Mouse (Mus musculus) forebrain, postnatal 0 days (tissue): ENCODE data around the gene Wdr37. TPM values are rescaled to one million over a fixed set of nuclear protein-coding genes. Genes with fewer than 3 reads are reported as not detected.

Experiments used
- ATAC-seq: fragments of 200-750 bp; cut with Nextera tagmentation; 2 replicates; pipeline ENCODE4 v1.8.0; 2017; ENCODE audit warnings: mild to moderate bottlenecking, moderate library complexity
- DNase-seq: peaks from one replicate; pipeline ENCODE4 v3.0.0-alpha.2; 2015
- H3K27ac ChIP-seq: fragments of 300-500 bp; sonication (generic); 2 replicates; pipeline ENCODE4 v1.5.1; 2014; ENCODE audit warnings: low read depth, mild to moderate bottlenecking, antibody characterized with exemption, low read length, moderate library complexity, mixed read lengths
- H3K27me3 ChIP-seq: fragments of 300-500 bp; sonication (generic); 2 replicates; pipeline ENCODE4 v1.6.1; 2014; ENCODE audit warnings: mild to moderate bottlenecking, low read length, mixed read lengths; ENCODE audit not compliant: insufficient read depth
- H3K36me3 ChIP-seq: fragments of 300-500 bp; sonication (generic); 2 replicates; pipeline ENCODE4 v1.6.1; 2014; ENCODE audit warnings: mild to moderate bottlenecking, moderate library complexity; ENCODE audit not compliant: insufficient read depth
- H3K4me1 ChIP-seq: fragments of 300-500 bp; sonication (generic); 2 replicates; pipeline ENCODE4 v1.6.1; 2014; ENCODE audit warnings: antibody characterized with exemption; ENCODE audit not compliant: insufficient read depth
- H3K4me2 ChIP-seq: fragments of 300-500 bp; sonication (generic); 2 replicates; pipeline ENCODE4 v1.6.1; 2014; ENCODE audit warnings: low read depth, mild to moderate bottlenecking, moderate library complexity
- H3K4me3 ChIP-seq: fragments of 300-500 bp; sonication (generic); 2 replicates; pipeline ENCODE4 v1.5.1; 2014; ENCODE audit warnings: low read depth, low read length, mixed read lengths
- H3K9ac ChIP-seq: fragments of 300-500 bp; sonication (generic); 2 replicates; pipeline ENCODE4 v1.6.1; 2014; ENCODE audit warnings: mild to moderate bottlenecking
- H3K9me3 ChIP-seq: fragments of 300-500 bp; sonication (generic); 2 replicates; pipeline ENCODE4 v1.6.1; 2016; ENCODE audit warnings: low read length
- CTCF ChIP-seq: sonication (generic); IDR thresholded peaks from 2 replicates; pipeline ENCODE4 v1.5.1; 2016; ENCODE audit warnings: antibody characterized with exemption, control low read depth, low read depth
- WGBS: fragments of 180-500 bp; shearing (Covaris S2); extraction: QIAGEN DNeasy Blood & Tissue Kit; methylation state at CpG from one replicate; pipeline ENCODE4 v1.1.7; 2014; 5-methylcytosine and 5-hydroxymethylcytosine counted together
- polyA plus RNA-seq: library from polyadenylated mRNA; unstranded; fragments of >200 nt; fragmentation: Nextera tagmentation; extraction: Ambion mirVana; gene quantifications from 2 replicates; pipeline ENCODE4 v1.2.1, GENCODE M21; 2015
- total RNA-seq: library from RNA; depleted of rRNA; stranded (reverse); fragments of >200 nt; gene quantifications from 2 replicates; pipeline ENCODE4 v1.2.3, GENCODE M21; 2014

Wdr37 gene
- total and polyA plus RNA-seq, 2 experiments from 2014 or later, result 32.5 to 75.9 TPM

- no peak for ATAC-seq
- WGBS, result 63% methylated on average over 3 of the region's 3 CpGs
- Histone ChIP-seq H3K27ac (no peak overlapping the region), H3K9me3 (no peaks in the 10 kb centered on the region), H3K4me3 (no peak overlapping the region), H3K9ac (no peak overlapping the region), H3K4me1 (0 out of 2 replicates have a peak, but pooled peaks cover 3% of the 10 kb centered on the region), H3K27me3 (no peaks in the 10 kb centered on the region), H3K4me2 (no peak overlapping the region), H3K36me3 (no peaks in the 10 kb centered on the region)
- no peak for DNase-seq
- no peak for TF ChIP-seq CTCF
Measured at GRCm38 (mm10) chr13:8881611-8882010, 9.9 kb upstream of the Wdr37 start.

DNA sequence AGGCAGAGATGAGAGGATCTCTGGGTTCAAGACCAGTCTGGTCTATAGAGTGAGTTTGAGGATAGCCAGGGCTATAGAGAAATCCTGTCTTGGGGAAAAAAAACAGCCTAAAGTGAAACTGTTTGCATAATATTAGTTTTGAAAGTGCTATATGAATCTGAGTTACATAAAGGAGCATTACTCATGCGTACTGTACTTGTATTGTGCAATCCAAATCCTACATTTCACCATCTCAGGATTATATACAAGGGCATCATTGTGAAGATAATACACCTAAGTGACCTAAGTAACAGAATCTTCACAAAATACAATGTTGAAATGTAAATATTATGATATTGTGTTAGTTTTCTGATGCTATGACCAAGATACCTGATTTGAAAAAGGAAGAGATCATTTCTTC is 2.1 kb upstream of the Wdr37 start:
- Histone ChIP-seq H3K27me3 (no peaks in the 10 kb centered on the region), H3K9ac (no peak overlapping the region), H3K4me2 (no peak overlapping the region), H3K9me3 (no peaks in the 10 kb centered on the region), H3K36me3 (no peaks in the 10 kb centered on the region), H3K4me3 (no peak overlapping the region), H3K4me1 (peaks cover 14% of the 10 kb centered on the region), H3K27ac (no peak overlapping the region)
- 96% methylated on average over 1 of the region's 1 CpGs for WGBS
- ATAC-seq, result no peak
- TF ChIP-seq CTCF, result no peak
- DNase-seq, result no peak

- H3K9me3 ChIP-seq, result no peaks in the 10 kb centered on the region
- WGBS, result 1% methylated on average over 57 of the region's 57 CpGs
Measured at GRCm38 (mm10) chr13:8870510-8871313, 997 bp downstream of the Wdr37 start.

GRCm38 (mm10) chr13:8870160-8870509 is 1.6 kb downstream of the Wdr37 start:
- peak overlapping the region; percentile 72 for H3K4me3 ChIP-seq
- no peaks in the 10 kb centered on the region for H3K27me3 ChIP-seq
- TF ChIP-seq CTCF, result no peak
- H3K27ac ChIP-seq, result peak overlapping the region; percentile 96; the same call in 1 of the 2 replicates
- no peaks in the 10 kb centered on the region for H3K36me3 ChIP-seq
- H3K4me1 ChIP-seq, result peaks cover 18% of the 10 kb centered on the region
- DNase-seq (no peak), ATAC-seq (no peak)
- peak overlapping the region; percentile 79 for H3K9ac ChIP-seq
- no peaks in the 10 kb centered on the region for H3K9me3 ChIP-seq
- WGBS, result 6% methylated on average over 9 of the region's 9 CpGs
- peak overlapping the region; percentile 79 for H3K4me2 ChIP-seq

More at GRCm38 (mm10) chr13:8870510-8871313, 997 bp downstream of the Wdr37 start:
- Histone ChIP-seq H3K27ac (peak overlapping the region; percentile 96), H3K36me3 (no peaks in the 10 kb centered on the region), H3K4me1 (peaks cover 18% of the 10 kb centered on the region), H3K4me2 (peak overlapping the region; percentile 79), H3K9ac (peak overlapping the region; percentile 79), H3K4me3 (peak overlapping the region; percentile 72), H3K27me3 (no peaks in the 10 kb centered on the region)
- peak; percentile 99 for TF ChIP-seq CTCF
- peak; percentile 95 for DNase-seq
- ATAC-seq, result peak; percentile 90

GRCm38 (mm10) chr13:8869578-8870157 is 2.0 kb downstream of the Wdr37 start:
- no peak for TF ChIP-seq CTCF
- no peaks in the 10 kb centered on the region for H3K27me3 ChIP-seq
- no peaks in the 10 kb centered on the region for H3K36me3 ChIP-seq
- H3K27ac ChIP-seq, result no peak overlapping the region
- ATAC-seq (no peak), DNase-seq (no peak)
- WGBS, result 73% methylated on average over 5 of the region's 5 CpGs
- H3K4me3 ChIP-seq, result peak overlapping the region; percentile 72
- H3K4me2 ChIP-seq, result peak overlapping the region; percentile 79
- H3K4me1 ChIP-seq, result peaks cover 18% of the 10 kb centered on the region
- H3K9ac ChIP-seq, result peak overlapping the region; percentile 79
- H3K9me3 ChIP-seq, result no peaks in the 10 kb centered on the region

DNA sequence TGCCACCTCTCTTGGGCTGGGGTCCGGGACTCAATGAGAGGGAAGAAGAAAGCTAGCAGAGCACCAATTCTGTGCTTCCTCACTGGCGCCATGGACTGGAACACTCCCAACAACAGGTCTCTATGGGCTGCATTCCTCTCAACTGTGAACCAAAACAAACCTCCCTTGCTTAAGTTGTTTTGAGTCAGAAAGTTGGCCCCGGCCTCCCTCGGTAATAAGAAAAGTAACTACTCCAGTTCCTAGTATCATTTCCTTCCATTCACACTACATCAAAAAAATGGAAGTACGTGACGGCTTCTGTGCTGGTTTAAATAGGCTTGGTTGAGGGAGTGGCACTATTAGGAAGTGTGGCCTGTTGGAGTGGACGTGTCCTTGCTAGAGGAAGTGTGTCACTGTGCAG is 5.1 kb downstream of the Wdr37 start:
- Histone ChIP-seq H3K36me3 (no peaks in the 10 kb centered on the region), H3K9me3 (no peaks in the 10 kb centered on the region), H3K4me2 (no peak overlapping the region), H3K9ac (no peak overlapping the region), H3K4me3 (no peak overlapping the region), H3K27me3 (no peaks in the 10 kb centered on the region), H3K27ac (no peak overlapping the region), H3K4me1 (peaks cover 14% of the 10 kb centered on the region)
- ATAC-seq (no peak), DNase-seq (no peak)
- TF ChIP-seq CTCF, result no peak
- 89% methylated on average over 7 of the region's 7 CpGs for whole genome bisulfite sequencing

DNA sequence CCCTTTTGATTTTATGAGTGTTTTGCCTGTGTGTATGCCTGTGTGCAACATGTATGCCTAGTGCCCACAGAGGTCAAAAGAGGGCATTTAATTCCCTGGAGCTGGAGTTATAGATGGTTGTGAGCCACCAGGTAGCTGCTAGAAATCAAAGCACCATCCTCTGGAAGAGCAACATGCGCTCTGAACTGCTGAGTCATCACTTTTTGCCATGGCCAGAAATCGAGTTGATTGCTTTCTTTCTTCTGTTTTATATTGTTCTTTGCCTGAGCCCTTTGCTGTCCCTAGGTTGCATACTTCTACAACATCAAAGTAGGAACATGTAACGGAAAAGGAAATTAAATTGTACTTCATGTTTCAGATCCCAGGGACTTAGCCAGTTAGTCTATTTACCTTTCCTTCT is 6.7 kb downstream of the Wdr37 start:
- Histone ChIP-seq H3K36me3 (peaks cover 6% of the 10 kb centered on the region; the same call in 1 of the 2 replicates), H3K9ac (no peak overlapping the region), H3K27ac (no peak overlapping the region), H3K27me3 (no peaks in the 10 kb centered on the region), H3K4me2 (no peak overlapping the region), H3K9me3 (no peaks in the 10 kb centered on the region), H3K4me3 (no peak overlapping the region), H3K4me1 (peaks cover 13% of the 10 kb centered on the region)
- ATAC-seq, result no peak
- TF ChIP-seq CTCF, result no peak
- 86% methylated on average over 3 of the region's 3 CpGs for WGBS
- DNase-seq, result no peak
